Mouse (Mus musculus) embryonic facial prominence, embryonic 14.5 days (tissue): Measurements from ENCODE around the gene Cdk15. TPM values are rescaled to one million over a fixed set of nuclear protein-coding genes. Genes with fewer than 3 reads are reported as not detected.

Experiments
- ATAC-seq: fragments of 200-750 bp; cut with Nextera tagmentation; 2 replicates; pipeline ENCODE4 v1.8.0; 2017; ENCODE audit warnings: low read depth, moderate number of reproducible peaks, moderate TSS enrichment
- DNase-seq: peaks from one replicate; pipeline ENCODE4 v3.0.0-alpha.2; 2015; ENCODE audit warnings: low spot score
- H3K27ac ChIP-seq: fragments of 300-500 bp; sonication (generic); replicated peaks from 2 replicates; pipeline ENCODE4 v1.5.1; 2014; ENCODE audit warnings: low read depth, mild to moderate bottlenecking, low read length, moderate library complexity
- H3K27me3 ChIP-seq: fragments of 300-500 bp; sonication (generic); replicated peaks from 2 replicates; pipeline ENCODE4 v1.6.1; 2014; ENCODE audit warnings: low read length; ENCODE audit not compliant: control insufficient read depth, insufficient read depth
- H3K36me3 ChIP-seq: fragments of 300-500 bp; sonication (generic); 2 replicates; pipeline ENCODE4 v1.6.1; 2014; ENCODE audit warnings: low read length, mixed read lengths; ENCODE audit not compliant: control insufficient read depth, insufficient read depth
- H3K4me1 ChIP-seq: fragments of 300-500 bp; sonication (generic); 2 replicates; pipeline ENCODE4 v1.6.1; 2014; ENCODE audit warnings: antibody characterized with exemption, low read length; ENCODE audit not compliant: control insufficient read depth, insufficient read depth
- H3K4me2 ChIP-seq: fragments of 300-500 bp; sonication (generic); 2 replicates; pipeline ENCODE4 v1.6.1; 2014; ENCODE audit warnings: low read depth, mild to moderate bottlenecking, low read length, moderate library complexity, mixed read lengths
- H3K4me3 ChIP-seq: fragments of 300-500 bp; sonication (generic); 2 replicates; pipeline ENCODE4 v1.5.1; 2014; ENCODE audit warnings: low read depth, mild to moderate bottlenecking, low read length
- H3K9ac ChIP-seq: fragments of 300-500 bp; sonication (generic); 2 replicates; pipeline ENCODE4 v1.6.1; 2014; ENCODE audit warnings: low read depth, mild to moderate bottlenecking, low read length, moderate library complexity, mixed read lengths
- H3K9me3 ChIP-seq: fragments of 300-500 bp; sonication (generic); 2 replicates; pipeline ENCODE4 v1.6.1; 2016; ENCODE audit warnings: low read length; ENCODE audit not compliant: control insufficient read depth
- WGBS: fragments of 180-500 bp; shearing (Covaris S2); extraction: QIAGEN DNeasy Blood & Tissue Kit; methylation state at CpG from one replicate; pipeline ENCODE4 v1.1.7; 2014; 5-methylcytosine and 5-hydroxymethylcytosine counted together
- polyA plus RNA-seq: library from polyadenylated mRNA; unstranded; fragments of >200 nt; fragmentation: Nextera tagmentation; extraction: Ambion mirVana; gene quantifications from 2 replicates; pipeline ENCODE4 v1.2.1, GENCODE M21; 2014

The Cdk15 gene
- polyA plus RNA-seq, 1 experiment from 2014 or later: 1.4 TPM

- Histone ChIP-seq H3K4me3 (no peak overlapping the region), H3K9ac (no peak overlapping the region), H3K27me3 (no peaks in the 10 kb centered on the region), H3K9me3 (0 out of 2 replicates have a peak, but pooled peaks cover 8% of the 10 kb centered on the region), H3K36me3 (no peaks in the 10 kb centered on the region), H3K4me2 (0 out of 2 replicates have a peak overlapping the region, but pooled peaks have one; percentile 32), H3K4me1 (peaks cover 12% of the 10 kb centered on the region), H3K27ac (no peak overlapping the region)
- ATAC-seq: 0 out of 2 replicates have a peak, but pooled peaks have one; percentile 10
- DNase-seq: no peak
- 18% methylated on average over 3 of the region's 3 CpGs for WGBS
Observed at GRCm38 (mm10) chr1:59341697-59342096, 85.0 kb downstream of the Cdk15 start.

GRCm38 (mm10) chr1:59342146-59342545 is 85.4 kb downstream of the Cdk15 start:
- WGBS: 52% methylated on average over 6 of the region's 6 CpGs
- H3K4me2 ChIP-seq: no peak overlapping the region
- H3K9me3 ChIP-seq: 0 out of 2 replicates have a peak, but pooled peaks cover 8% of the 10 kb centered on the region
- H3K36me3 ChIP-seq: no peaks in the 10 kb centered on the region
- no peak overlapping the region for H3K4me3 ChIP-seq
- H3K9ac ChIP-seq: no peak overlapping the region
- peaks cover 12% of the 10 kb centered on the region for H3K4me1 ChIP-seq
- no peak overlapping the region for H3K27ac ChIP-seq
- no peaks in the 10 kb centered on the region for H3K27me3 ChIP-seq
- DNase-seq: no peak
- ATAC-seq: no peak

- H3K27me3 ChIP-seq: no peaks in the 10 kb centered on the region
- H3K4me2 ChIP-seq: no peak overlapping the region
- WGBS: 54% methylated on average over 4 of the region's 4 CpGs
- no peak overlapping the region for H3K9ac ChIP-seq
- H3K27ac ChIP-seq: no peak overlapping the region
- no peaks in the 10 kb centered on the region for H3K4me1 ChIP-seq
- ATAC-seq: no peak
- H3K4me3 ChIP-seq: no peak overlapping the region
- 0 out of 2 replicates have a peak, but pooled peaks cover 4% of the 10 kb centered on the region for H3K9me3 ChIP-seq
- DNase-seq: no peak
- no peaks in the 10 kb centered on the region for H3K36me3 ChIP-seq
Observed at GRCm38 (mm10) chr1:59352706-59353105, 96.0 kb downstream of the Cdk15 start.

- WGBS: 86% methylated on average over 9 of the region's 9 CpGs
- ATAC-seq (no peak), DNase-seq (no peak)
- Histone ChIP-seq H3K9ac (no peak overlapping the region), H3K4me1 (no peaks in the 10 kb centered on the region), H3K27ac (no peak overlapping the region), H3K4me3 (no peak overlapping the region), H3K4me2 (no peak overlapping the region), H3K36me3 (no peaks in the 10 kb centered on the region), H3K9me3 (no peaks in the 10 kb centered on the region), H3K27me3 (no peaks in the 10 kb centered on the region)
Observed at GRCm38 (mm10) chr1:59355440-59355839, 98.7 kb downstream of the Cdk15 start.

GRCm38 (mm10) chr1:59359136-59359535 is 102.4 kb downstream of the Cdk15 start:
- H3K4me3 ChIP-seq: no peak overlapping the region
- H3K9ac ChIP-seq: no peak overlapping the region
- H3K9me3 ChIP-seq: no peaks in the 10 kb centered on the region
- H3K27ac ChIP-seq: no peak overlapping the region
- DNase-seq: no peak
- no peak overlapping the region for H3K4me2 ChIP-seq
- H3K4me1 ChIP-seq: no peaks in the 10 kb centered on the region
- WGBS: 90% methylated on average over 9 of the region's 9 CpGs
- no peaks in the 10 kb centered on the region for H3K36me3 ChIP-seq
- H3K27me3 ChIP-seq: no peaks in the 10 kb centered on the region
- no peak for ATAC-seq

- Histone ChIP-seq H3K27me3 (no peaks in the 10 kb centered on the region), H3K36me3 (no peaks in the 10 kb centered on the region), H3K27ac (no peak overlapping the region), H3K4me1 (no peaks in the 10 kb centered on the region), H3K4me2 (no peak overlapping the region), H3K9me3 (no peaks in the 10 kb centered on the region), H3K9ac (no peak overlapping the region), H3K4me3 (no peak overlapping the region)
- ATAC-seq: no peak
- no peak for DNase-seq
- WGBS: 59% methylated on average over 3 of the region's 3 CpGs
Observed at GRCm38 (mm10) chr1:59360834-59361233, 104.1 kb downstream of the Cdk15 start.

GRCm38 (mm10) chr1:59361460-59361859 is 104.8 kb downstream of the Cdk15 start:
- H3K4me3 ChIP-seq: no peak overlapping the region
- H3K9me3 ChIP-seq: no peaks in the 10 kb centered on the region
- DNase-seq (no peak), ATAC-seq (no peak)
- H3K4me1 ChIP-seq: no peaks in the 10 kb centered on the region
- 63% methylated on average over 4 of the region's 4 CpGs for WGBS
- no peak overlapping the region for H3K27ac ChIP-seq
- no peak overlapping the region for H3K4me2 ChIP-seq
- H3K9ac ChIP-seq: no peak overlapping the region
- H3K36me3 ChIP-seq: no peaks in the 10 kb centered on the region
- no peaks in the 10 kb centered on the region for H3K27me3 ChIP-seq

GRCm38 (mm10) chr1:59361966-59362365 is 105.3 kb downstream of the Cdk15 start:
- WGBS: 73% methylated on average over 4 of the region's 4 CpGs
- H3K9me3 ChIP-seq: no peaks in the 10 kb centered on the region

GRCm38 (mm10) chr1:59364463-59365040 is 107.8 kb downstream of the Cdk15 start:
- H3K4me1 ChIP-seq: no peaks in the 10 kb centered on the region; the same call in 1 of the 2 replicates
- 81% methylated on average over 9 of the region's 9 CpGs for WGBS

More at GRCm38 (mm10) chr1:59361966-59362365, 105.3 kb downstream of the Cdk15 start:
- ATAC-seq (no peak), DNase-seq (no peak)
- Histone ChIP-seq H3K27ac (no peak overlapping the region), H3K9ac (no peak overlapping the region), H3K27me3 (no peaks in the 10 kb centered on the region), H3K4me2 (no peak overlapping the region), H3K36me3 (no peaks in the 10 kb centered on the region), H3K4me3 (no peak overlapping the region), H3K4me1 (no peaks in the 10 kb centered on the region)

More at GRCm38 (mm10) chr1:59364463-59365040, 107.8 kb downstream of the Cdk15 start:
- H3K9me3 ChIP-seq: no peaks in the 10 kb centered on the region
- H3K4me2 ChIP-seq: no peak overlapping the region
- DNase-seq (no peak), ATAC-seq (no peak)
- H3K36me3 ChIP-seq: no peaks in the 10 kb centered on the region
- H3K4me3 ChIP-seq: no peak overlapping the region
- H3K27me3 ChIP-seq: no peaks in the 10 kb centered on the region
- H3K27ac ChIP-seq: no peak overlapping the region
- no peak overlapping the region for H3K9ac ChIP-seq
